Comparison of ENCODE assay signal across 17 mouse cellular contexts in the genomic region with DNA sequence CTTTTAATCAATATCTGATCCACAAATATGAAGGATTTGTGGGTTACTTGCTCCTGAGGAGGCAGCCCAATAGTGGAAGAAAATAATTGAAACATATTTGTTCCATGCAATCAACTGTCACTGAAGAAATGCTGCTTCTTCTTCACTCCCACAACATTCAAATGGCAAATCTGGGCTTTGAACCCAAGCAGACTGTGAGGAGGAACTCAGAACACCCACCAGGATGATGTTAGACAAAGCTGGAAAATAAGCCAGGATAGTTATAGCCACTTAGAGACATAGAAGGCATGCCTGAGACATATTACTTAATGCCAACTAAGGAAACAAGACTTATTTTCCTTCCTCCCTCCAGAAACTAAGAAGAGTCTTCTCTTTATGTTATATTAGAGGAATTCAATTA. TPM values are rescaled to one million over a fixed set of nuclear protein-coding genes. Genes with fewer than 3 reads are reported as not detected.
"Had no signal": no experiment of that assay in that cellular context is flagged by ENCODE, and none has a peak within 500 bp of the region (broad histone marks: within the 10 kb centered on the region; RNA-seq: fewer than 3 reads in every experiment).

No protein-coding gene starts in this region.

- H3K27ac ChIP-seq: neural tube, embryonic 12.5 days; neural tube, embryonic 13.5 days; neural tube, embryonic 15.5 days; stomach, embryonic 15.5 days; stomach, postnatal 0 days had no signal

- H3K4me3 ChIP-seq: neural tube, embryonic 12.5 days; neural tube, embryonic 13.5 days; neural tube, embryonic 15.5 days; stomach, embryonic 15.5 days had no signal

- DNase-seq: retina, postnatal 1 day; right cerebral cortex, postnatal 14 days; right cerebral cortex, postnatal 25 days; right cerebral cortex, postnatal 4 days; spleen, adult 18-20 months; thymus, adult 18-20 months; thymus, adult 2 months; thymus, postnatal 14 days; thymus, postnatal 25 days; thymus, postnatal 36 days; thymus, postnatal 4 days had no signal

RNA-seq across cellular contexts. Expression of gene Luzp2, which starts 47.8 kb away (rescaled TPM):
- total RNA-seq: neutrophil, adult 5-6 weeks had no signal
